Mouse (Mus musculus) embryo, embryonic 10 days (tissue): ENCODE measurements around the gene Hcar1.
A peak's percentile ranks its signal among the peaks of the same experiment; 100 is the strongest.

Experiments used
- DNase-seq: peaks from one replicate; pipeline ENCODE4 v3.0.0-alpha.2; 2015; ENCODE audit warnings: low spot score

The Hcar1 gene

DNA sequence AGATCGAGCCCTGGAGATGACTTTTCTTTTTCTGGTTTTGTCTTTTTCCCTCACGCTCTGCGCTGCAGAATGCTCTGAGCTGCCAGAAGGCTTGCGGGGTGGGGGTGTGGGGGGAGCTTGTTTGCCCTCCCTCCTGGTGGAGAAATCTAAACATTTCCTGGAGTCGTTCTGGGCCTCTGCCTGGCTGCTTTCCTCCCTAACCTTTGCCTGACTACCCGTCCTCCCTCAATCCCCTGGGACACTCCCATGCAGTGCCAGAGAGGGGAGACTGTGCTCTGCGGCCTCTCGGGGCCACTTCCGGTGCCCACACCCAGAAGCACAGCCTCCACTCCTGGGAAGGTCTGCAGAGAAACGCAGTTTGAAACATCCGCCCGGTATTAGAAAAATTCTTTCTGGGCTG lies at the start of gene Hcar1:
Gene Hcar1, minus strand, starts transcription at position 93 of the 400 bp plus-strand sequence.
- DNase-seq = no peak

DNA sequence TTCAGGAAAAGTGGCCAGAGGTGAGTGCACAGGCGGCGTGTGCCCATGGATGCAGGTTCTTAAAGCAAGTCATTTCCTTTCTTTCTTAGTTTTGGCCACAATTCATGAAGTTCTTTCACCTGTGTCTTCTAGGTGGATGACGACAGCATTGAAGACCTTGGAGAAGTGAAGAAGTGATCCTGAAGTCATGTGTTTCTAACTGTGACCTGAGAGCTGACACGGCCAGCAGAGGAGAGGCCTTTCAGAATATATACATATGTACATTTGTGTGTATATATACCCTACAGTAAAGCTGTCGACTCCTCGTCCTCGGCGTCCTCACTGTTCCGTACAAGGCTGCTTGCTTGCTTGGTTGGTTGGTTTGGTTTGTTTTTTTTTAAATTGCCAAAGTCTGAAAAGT lies 47.3 kb upstream of the Hcar1 start, which contains the start of gene Gm43518:
Gene Gm43518, plus strand, starts transcription at position 301 of the 400 bp plus-strand sequence.
- DNase-seq = no peak

DNA sequence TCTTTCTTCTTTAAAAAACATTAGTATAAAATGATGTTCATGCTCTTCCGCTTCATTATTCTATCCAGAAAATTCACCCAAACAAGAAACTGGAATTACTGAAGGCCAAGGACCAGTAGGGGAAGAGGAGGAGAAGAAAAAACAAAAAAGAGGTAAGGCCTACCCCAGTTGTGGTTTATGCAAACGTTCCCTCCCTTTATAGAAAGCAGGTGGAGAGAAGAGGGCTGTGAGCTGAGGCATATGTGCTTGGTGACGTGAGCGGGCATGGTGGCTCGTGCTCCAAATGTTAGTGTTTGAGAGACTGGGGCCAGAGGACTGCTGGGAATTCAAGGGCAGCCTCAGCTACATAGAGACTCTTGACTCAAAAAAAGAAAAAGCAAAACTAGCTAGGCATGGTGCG lies 42.3 kb upstream of the Hcar1 start:
- no peak for DNase-seq

DNA sequence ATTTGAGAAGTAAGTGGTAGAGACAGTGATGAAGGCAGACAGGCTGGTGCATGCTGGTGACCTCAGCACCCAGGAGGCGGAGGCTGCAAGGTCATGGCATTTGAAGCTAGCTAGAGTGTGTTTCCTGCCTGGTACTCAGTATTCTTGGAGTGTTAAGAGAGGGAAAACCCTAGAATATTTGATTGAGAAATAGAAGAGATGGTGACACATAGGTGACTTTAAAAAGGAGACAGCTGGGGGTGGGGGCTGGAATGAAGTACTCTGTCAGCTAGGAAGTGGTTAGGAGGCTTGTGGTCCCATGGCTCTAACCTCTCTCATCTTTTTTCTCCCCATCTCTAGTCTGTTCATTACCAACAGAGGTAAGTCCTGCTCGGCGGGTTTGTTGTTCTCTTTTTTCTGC lies 35.0 kb upstream of the Hcar1 start:
- DNase-seq = no peak

DNA sequence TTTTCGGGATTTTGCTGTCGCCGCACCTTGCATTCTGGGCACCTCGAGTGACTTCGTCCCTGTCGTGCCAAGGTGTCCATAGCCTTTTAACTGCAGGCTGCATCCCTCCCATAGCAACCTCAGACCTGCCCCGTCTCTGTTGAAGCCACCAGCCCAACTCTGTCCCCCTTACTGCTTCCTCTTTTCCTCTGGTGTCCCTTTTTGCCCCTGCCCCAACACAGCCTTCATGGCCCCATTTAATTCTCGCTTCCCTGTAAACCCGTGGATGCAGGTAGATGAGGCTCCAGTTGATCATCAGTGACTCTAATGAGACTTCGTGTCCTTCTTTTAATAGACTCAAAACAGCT lies 27.8 kb upstream of the Hcar1 start:
- DNase-seq = no peak

DNA sequence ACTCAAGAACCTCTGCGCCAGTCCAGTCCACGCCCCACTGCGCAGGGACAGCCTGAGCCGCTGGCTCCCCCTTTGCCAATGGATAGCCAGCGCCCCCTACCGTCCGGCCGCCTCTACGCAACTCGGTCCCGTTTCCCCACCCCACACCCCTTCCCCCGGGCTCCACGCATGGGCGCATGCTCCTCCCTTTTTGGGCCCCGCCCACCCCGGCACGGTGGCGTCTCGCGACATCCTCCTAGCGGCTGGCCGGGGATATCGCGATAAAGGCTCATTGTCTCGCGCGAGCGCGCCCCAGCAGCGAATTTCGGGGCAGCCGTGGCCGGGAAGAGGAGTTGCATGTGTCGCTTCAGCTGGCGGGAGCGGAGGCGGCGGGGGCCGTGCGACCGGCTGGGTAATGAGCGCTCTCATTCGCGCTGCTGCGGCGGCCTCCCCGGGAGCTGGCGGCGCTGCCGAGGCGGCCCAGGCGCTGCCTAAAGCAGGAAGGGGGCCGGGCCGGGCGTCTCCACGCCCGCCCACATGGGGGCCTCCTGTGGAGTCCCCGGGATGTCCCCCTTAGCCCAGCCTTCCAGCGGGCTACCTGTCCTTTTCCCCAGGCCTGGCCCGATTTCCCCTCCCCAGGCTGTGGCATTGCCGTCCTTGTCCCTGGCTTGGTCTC lies 27.3 kb upstream of the Hcar1 start, which contains the start of gene Denr:
Gene Denr, plus strand, starts transcription at position 200 of the 655 bp plus-strand sequence.
- peak; percentile 98 for DNase-seq

DNA sequence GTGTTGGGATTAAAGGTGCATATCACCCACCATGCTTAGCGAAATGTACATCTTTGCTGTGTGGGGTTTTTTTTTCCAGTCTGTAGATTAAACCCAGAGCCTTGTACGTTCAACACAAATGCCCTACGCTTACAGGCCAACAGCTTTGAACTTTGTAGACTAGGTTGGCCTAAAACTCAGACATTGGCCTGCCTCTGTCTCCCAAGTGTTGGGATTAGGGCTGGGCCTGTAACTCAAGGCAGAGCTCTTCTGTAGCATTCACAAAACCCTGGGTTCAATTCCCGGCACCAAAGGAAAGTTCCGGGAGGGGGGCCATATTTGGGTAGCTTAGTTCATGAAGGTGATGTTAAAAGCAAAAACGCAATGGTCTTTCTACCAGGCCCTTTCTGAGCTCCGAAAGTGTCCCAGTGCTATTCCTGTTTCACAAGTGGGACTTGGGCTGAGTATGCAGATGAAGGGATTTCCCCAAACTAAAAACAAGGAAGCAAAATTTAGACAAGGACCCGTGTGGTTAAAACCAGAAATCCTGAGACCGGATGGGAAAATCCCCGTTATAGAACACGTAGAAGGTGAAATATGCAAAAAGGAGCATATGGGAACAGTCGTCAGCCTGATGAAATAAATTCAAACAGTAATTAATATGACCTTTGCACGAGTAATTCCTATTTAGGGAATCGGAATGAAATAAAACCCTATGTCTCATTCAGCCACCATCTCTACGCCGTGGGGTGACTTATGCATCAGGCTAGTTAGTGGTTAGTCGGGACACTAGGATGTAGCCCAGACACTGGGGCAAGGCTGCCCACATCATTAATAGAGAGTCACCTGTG lies 26.5 kb upstream of the Hcar1 start:
- DNase-seq = no peak

DNA sequence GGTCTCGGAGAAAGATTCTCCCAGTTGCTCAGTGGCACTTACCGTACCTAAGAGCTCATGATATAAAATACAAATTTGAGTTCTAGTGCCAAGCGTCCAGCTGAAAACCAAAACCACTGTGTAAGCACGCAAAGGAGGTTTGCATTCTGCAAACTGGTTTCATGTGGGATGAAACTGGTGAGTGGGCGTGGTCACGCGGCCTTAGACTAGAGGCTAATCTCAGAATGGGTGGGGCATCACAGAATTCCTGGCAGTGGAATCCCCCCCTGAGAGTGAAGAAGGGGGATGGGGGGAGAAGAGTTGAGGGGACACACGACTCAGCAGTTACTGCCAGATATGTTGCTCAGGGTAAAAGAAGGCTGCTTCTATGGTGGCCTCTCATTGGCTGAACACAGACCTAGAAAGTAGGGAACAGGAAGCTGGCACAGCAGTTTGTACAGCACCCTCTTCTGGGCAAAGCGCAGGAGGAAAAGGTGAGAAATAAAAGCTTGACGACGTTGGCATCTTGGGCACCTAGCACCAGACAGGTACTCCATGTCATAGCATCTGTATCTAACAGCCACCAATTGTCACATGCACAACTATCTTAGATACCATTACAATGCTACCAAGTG lies 24.3 kb upstream of the Hcar1 start:
- DNase-seq = no peak

DNA sequence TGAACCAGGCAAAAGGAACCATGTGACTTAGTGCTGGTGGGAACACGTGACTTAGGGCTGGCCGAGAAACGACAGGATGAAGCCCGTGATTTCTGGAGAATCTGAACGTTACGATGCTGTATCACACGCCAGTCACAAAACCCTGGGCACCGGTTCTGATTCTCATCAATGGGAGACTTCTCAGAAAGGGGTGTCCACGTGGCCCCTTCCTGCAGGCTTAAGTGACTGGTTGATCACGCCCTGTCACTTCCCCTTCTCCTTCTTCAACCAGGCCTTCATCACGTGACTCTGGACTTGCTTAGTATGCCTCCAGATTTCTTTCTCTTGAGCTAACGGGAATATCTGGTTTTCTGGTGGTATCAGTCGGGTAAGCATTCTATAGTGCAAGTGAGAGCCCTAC lies 17.5 kb upstream of the Hcar1 start:
- DNase-seq = no peak

DNA sequence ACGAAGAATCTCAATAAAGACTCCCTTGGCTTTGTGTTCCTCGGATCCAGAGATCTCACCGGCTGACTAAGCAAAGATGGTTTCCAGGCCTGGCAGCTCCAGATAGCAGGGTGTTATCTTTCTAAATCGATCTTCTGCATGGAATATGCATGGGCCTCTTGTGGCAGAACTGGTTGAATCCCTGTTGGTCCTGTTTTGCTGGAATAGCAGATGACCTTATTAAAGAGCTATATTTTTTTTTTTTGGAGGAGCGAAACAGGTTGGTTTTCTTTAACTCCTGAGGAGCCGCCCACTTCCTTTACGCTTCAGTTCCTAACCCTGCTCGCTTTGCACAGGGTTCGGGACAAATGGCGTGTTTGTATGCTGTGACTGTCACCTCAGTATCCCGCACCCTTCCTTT lies 16.6 kb upstream of the Hcar1 start:
- no peak for DNase-seq

DNA sequence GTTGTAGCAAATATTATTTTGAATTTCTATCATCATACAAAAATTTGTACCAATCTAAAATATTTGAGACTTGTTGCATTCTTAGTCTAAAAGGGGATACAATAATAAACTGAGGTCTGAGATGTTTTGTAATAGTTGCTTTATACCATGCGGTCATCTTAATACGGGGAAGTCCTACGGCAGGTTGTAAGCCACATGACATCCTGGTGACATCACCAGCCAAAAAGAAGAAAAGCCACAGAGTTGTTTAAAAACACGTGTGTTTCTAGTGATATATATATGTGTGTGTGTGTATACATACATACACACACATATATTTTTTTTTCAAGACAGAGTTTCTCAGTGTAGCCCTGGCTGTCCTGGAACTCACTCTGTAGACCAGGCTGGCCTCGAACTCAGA lies 13.7 kb upstream of the Hcar1 start:
- no peak for DNase-seq

DNA sequence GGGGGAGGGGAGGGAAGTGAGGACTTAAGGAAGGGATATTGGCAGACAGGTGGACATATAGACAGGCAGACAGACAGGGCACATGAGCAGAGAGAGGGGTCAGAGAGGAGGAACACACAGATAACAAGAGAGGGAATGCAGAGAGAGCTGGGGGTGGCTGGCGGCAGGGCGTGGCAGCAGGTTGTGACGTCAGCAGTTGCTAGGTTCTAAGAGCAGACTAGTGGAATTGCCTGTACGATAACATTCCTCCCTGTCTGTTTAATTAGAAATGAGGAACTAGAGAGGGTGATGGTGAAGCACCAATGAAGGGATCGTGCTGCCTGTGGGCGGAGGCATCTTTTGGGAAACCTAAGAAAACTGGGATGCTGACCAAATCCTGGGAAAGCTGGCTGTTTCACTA lies 11.8 kb upstream of the Hcar1 start:
- peak; percentile 57 for DNase-seq

DNA sequence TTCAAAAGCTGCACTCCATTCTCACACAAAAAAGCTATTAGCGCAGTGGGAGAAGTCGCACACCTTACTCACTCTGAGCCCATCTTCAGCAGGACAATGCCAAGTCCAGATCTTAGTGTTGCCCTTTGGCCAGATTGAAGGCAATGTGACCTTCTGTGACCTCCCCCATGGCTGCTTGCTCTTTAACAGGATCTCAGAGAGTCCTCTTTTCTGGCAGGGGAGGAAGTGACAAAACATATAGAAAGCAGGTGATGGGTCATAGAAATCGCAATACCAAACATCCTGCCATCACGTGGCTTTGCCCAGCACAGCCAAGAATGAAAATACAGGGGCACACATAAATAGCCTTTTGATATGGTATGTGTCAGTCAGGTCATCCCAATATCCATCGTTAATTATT lies 11.2 kb upstream of the Hcar1 start:
- no peak for DNase-seq

DNA sequence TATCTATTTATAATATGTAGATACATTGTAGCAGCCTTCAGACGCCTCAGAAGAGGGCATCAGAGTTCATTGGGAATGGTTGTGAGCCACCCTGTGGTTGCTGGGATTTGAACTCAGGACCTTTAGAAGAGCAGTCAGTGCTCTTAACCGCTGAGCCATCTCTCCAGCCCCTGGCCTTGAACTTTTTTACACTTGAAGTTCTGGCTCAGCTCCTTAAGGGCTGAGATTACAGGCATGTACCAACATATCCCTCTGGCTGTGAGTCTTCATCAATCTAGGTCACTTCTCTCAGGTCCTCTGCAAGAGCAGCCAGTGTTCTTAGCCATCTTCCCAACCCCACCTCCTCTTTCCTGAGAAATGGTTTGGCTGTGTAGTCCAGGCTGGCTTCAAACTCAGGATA lies 10.5 kb upstream of the Hcar1 start:
- DNase-seq = no peak

DNA sequence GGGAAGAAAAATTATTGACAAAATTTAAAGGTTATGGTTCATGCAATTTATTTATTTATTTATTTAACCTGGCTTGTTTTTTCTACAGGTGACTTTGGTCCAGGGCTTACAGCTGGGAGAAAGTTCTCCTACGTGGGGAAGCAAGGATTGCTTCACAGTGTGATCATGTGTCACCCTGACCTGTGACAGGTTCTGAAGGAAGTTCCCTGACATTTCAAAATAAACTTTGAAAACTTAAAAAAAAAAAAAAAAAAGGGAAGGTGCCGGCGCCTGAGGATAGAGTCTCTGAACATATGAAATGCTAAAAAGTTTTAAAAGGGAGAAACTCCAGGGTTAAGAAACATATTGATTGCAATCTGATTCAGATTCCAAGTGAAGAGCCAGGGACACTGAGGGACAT lies 6.5 kb upstream of the Hcar1 start:
- no peak for DNase-seq

DNA sequence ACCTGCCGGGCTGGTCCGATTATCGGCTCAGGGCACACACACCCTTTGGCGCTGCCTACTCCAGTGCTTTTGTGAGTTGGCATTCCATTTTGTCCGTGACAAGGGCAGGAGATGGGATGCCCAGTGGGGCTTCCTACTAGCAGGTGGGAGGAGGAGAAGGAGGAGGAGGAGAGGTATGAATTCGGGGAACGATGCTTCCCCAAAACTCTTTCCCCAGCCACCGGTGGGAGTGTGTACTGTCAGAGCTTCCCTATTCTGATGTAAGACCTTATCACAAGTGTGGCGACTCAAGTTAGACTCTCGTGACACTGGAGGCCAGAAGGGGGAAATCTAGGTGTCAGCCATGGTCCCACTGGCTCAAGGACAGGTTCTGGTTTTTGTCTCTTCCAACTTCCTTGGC lies 4.5 kb upstream of the Hcar1 start:
- DNase-seq = no peak

DNA sequence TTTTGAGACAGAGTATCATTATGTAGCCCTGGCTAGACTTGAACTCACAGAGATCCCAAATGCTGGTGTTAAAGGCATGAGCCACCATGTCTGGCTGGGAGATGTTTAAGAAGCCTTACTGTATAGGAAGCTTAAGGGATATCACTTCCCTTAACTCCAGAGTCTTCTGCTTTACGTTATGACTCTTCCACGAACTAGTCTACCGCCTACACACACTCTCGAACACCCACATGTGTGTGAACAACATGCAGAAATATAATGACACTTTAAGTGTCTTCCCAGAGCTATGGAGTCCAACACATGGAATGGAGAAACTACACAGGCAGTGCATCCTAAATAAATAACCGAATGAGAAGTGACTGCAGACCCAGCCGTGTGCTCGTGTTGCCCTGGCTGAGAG lies 4.1 kb upstream of the Hcar1 start:
- no peak for DNase-seq

DNA sequence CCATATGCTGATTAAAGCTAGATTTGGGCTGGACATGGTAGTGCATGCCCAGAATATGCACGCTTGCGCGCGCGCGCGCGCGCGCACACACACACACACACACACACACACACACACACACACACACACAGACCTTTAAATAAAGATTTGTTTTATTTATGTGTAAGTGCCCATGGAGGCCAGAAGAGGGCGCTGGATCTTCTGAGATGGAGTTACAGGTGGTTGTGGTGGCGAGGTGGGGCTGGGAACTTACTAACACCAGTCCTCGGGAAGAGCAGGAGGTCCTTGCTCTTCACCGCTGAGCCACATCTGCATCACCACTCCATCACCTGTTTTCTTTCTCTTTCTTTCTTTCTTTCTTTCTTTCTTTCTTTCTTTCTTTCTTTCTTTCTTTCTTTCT lies 958 bp upstream of the Hcar1 start:
- no peak for DNase-seq

DNA sequence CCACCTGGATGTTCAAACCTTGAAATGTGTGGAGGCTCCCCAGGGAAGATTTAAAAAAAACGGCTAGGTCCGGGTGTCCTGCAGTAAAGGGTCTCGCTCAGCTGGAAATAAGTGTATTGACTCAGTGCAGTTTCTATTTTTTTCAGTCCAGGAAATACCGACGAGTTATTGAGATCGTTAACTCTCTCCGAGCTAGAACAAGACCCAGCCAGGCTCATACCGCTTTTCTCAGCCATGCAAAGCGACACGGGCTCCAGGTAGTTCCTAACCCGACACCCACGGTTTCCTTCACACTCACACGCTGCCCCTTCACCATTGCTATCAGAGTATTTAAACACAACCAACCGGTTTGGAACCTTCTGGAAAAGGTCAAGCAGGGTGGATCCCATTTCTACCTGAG lies 1.8 kb downstream of the Hcar1 start:
- DNase-seq = no peak

DNA sequence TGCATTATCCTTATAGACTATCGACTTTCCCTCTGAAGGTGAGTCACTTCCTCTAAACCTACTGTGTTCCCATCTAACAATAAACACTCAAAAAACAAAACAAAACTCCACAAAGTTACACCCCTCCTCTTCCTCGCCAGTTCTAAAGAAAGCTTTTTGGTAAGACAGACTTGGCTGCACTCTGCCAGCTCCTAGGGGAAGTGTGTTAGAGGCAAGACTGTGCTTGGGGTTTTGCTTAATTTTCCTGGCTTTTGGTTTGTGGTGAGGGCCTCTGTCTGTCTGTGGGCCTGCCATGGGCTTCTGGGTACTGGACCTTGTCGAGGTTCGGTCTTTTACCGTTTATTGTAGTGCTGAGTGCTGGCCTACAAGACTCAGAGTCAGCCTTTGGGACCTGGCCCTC lies 5.6 kb downstream of the Hcar1 start:
- no peak for DNase-seq

DNA sequence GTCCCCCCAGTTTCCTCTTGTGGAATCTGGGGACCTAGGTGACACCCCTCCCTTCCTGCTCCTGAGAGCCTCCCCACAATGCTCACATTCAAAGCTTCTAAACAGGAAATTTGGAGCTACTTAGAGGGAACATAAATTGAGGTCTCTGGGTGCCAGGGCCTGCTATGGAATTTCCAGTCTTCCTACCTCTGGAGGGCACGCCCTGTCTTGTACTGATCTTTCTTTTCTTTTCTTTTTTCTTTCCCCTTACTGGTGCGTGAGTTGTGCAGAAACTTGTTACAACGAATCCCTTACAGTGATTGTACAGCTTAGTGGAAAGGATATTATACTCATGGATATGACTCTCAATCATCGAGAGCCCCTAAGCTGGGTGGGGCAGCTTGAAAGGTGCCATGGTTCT lies 10.2 kb downstream of the Hcar1 start:
- no peak for DNase-seq

DNA sequence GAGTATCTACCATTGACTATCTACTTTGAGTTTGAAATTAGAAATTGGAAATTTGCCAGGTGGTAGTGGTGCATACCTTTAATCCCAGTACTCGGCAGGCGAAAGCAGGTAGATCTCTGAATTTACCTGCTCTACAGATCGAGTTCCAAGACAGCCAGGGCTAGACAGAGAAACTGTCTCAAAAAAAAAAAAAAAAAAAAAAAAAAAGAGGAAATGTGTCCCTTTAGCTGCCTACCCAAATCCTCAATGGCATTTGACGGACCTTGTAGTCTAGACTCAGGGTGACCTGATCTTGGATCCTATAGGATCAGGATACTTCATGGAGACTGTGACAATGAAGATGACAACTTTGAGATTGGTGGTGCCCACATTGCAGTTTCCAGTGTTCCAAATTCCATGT lies 13.4 kb downstream of the Hcar1 start:
- no peak for DNase-seq

DNA sequence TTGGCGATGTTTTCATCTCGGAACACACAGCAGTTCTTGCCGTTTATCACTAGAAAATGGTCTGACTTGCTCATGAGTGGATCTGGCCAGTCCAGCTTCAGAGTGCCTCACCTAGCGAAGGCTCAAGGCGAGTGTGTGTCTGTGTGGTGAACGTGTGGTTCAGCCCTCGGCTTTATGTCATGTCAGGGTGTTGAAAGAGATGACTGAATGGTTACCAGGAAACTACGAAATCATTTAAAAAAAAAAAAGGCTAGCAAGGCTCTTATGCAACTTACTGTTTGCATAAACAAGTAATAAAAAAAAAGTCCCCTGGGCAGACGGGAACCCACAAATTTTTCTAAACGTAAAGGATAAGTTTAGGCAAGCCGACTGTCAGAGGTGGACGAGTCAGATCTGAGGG lies 14.5 kb downstream of the Hcar1 start, which contains the start of gene Hcar2:
Gene Hcar2, minus strand, starts transcription at position 135 of the 400 bp plus-strand sequence.
- no peak for DNase-seq
